Mouse (Mus musculus) cerebellum, adult 8-10 months (tissue): Measurements from ENCODE around the gene Cyp46a1.
A peak's percentile ranks its signal among the peaks of the same experiment; 100 is the strongest.

Source experiments
- DNase-seq: peaks from one replicate; pipeline ENCODE4 v3.0.0; 2022

Cyp46a1 gene

GRCm38 (mm10) chr12:108365868-108366267 lies 31.7 kb downstream of the Cyp46a1 start:
- no peak for DNase-seq

- no peak for DNase-seq
Observed at GRCm38 (mm10) chr12:108367909-108368308, 33.7 kb downstream of the Cyp46a1 start.

GRCm38 (mm10) chr12:108368921-108369320 lies 34.7 kb downstream of the Cyp46a1 start:
- DNase-seq: no peak

GRCm38 (mm10) chr12:108370596-108371428 lies 36.6 kb downstream of the Cyp46a1 start, which contains the start of gene Eml1:
Gene Eml1 (plus strand): TSS chr12:108370957.
- DNase-seq: no peak

GRCm38 (mm10) chr12:108371429-108371765 lies 37.2 kb downstream of the Cyp46a1 start:
- DNase-seq: no peak

- DNase-seq: peak; percentile 71
Observed at GRCm38 (mm10) chr12:108372241-108372640, 38.1 kb downstream of the Cyp46a1 start.

- DNase-seq: no peak
Observed at GRCm38 (mm10) chr12:108373611-108374010, 39.4 kb downstream of the Cyp46a1 start.

GRCm38 (mm10) chr12:108374689-108375088 lies 40.5 kb downstream of the Cyp46a1 start:
- no peak for DNase-seq

GRCm38 (mm10) chr12:108378379-108379133 lies 44.4 kb downstream of the Cyp46a1 start:
- no peak for DNase-seq

- DNase-seq: no peak
Observed at GRCm38 (mm10) chr12:108386476-108387232, 52.5 kb downstream of the Cyp46a1 start.

- DNase-seq: no peak
Observed at GRCm38 (mm10) chr12:108389718-108390117, 55.5 kb downstream of the Cyp46a1 start.

GRCm38 (mm10) chr12:108392254-108393044 lies 58.3 kb downstream of the Cyp46a1 start:
- DNase-seq: no peak

- DNase-seq: peak; percentile 29
Observed at GRCm38 (mm10) chr12:108393082-108393481, 58.9 kb downstream of the Cyp46a1 start.

GRCm38 (mm10) chr12:108393637-108394036 lies 59.5 kb downstream of the Cyp46a1 start:
- DNase-seq: peak; percentile 25

- DNase-seq: no peak
Observed at GRCm38 (mm10) chr12:108394534-108395284, 60.5 kb downstream of the Cyp46a1 start.

GRCm38 (mm10) chr12:108395285-108395660 lies 61.1 kb downstream of the Cyp46a1 start:
- no peak for DNase-seq

GRCm38 (mm10) chr12:108396081-108396947 lies 62.1 kb downstream of the Cyp46a1 start:
- no peak for DNase-seq

GRCm38 (mm10) chr12:108398681-108399080 lies 64.5 kb downstream of the Cyp46a1 start:
- no peak for DNase-seq

- peak; percentile 45 for DNase-seq
Observed at GRCm38 (mm10) chr12:108399191-108399590, 65.0 kb downstream of the Cyp46a1 start.

- no peak for DNase-seq
Observed at GRCm38 (mm10) chr12:108400951-108401350, 66.8 kb downstream of the Cyp46a1 start.

GRCm38 (mm10) chr12:108403957-108404356 lies 69.8 kb downstream of the Cyp46a1 start:
- DNase-seq: no peak
